20 mouse cellular contexts compared by ENCODE assay signal in genomic region chr19:50603380-50603779, GRCm38 (mm10).
DNase-seq lines count a peak whose midpoint lies in the region; ATAC-seq and TF ChIP-seq lines count a peak whose summit lies in the region.
"Had no signal": no experiment of that assay in that cellular context is flagged by ENCODE, and none has a peak within 500 bp of the region (broad histone marks: within the 10 kb centered on the region; RNA-seq: fewer than 3 reads in every experiment).

No protein-coding gene starts in this region.

- no peaks in the 10 kb centered on the region for H3K9me3 ChIP-seq in kidney, postnatal 0 days (replicated peaks; ENCODE audit: low read length)
- no peaks in the 10 kb centered on the region for H3K9me3 ChIP-seq in kidney, embryonic 16.5 days (ENCODE audit: low read length)
- H3K9me3 ChIP-seq: embryonic facial prominence, embryonic 15.5 days; forebrain, embryonic 10.5 days; hindbrain, embryonic 12.5 days; midbrain, embryonic 13.5 days; neural tube, embryonic 12.5 days had no signal

- ATAC-seq in frontal cortex, adult (ENCODE audit: low TSS enrichment), result 0 out of 2 replicates have a peak, but pooled peaks have one; percentile 57
- ATAC-seq in kidney, postnatal 0 days (replicated peaks; ENCODE audit: low FRiP score, low read depth), result no peak; the same call in 1 of the 2 replicates
- ATAC-seq in kidney, embryonic 16.5 days (ENCODE audit: low FRiP score, low TSS enrichment), result no peak
- ATAC-seq: inflammation-experienced regulatory T-cells, adult 6 months; midbrain, embryonic 13.5 days had no signal

- no peak overlapping the region for H3K9ac ChIP-seq in kidney, postnatal 0 days (ENCODE audit: low read depth, low read length)
- no peak overlapping the region for H3K9ac ChIP-seq in kidney, embryonic 16.5 days (replicated peaks; ENCODE audit: low read length)
- H3K9ac ChIP-seq: embryonic facial prominence, embryonic 15.5 days; hindbrain, embryonic 12.5 days; midbrain, embryonic 13.5 days; neural tube, embryonic 12.5 days had no signal

- no peaks in the 10 kb centered on the region for H3K27me3 ChIP-seq in kidney, postnatal 0 days (ENCODE audit: insufficient read depth, low read length)
- no peaks in the 10 kb centered on the region for H3K27me3 ChIP-seq in kidney, embryonic 16.5 days (ENCODE audit: insufficient read depth, low read length)
- H3K27me3 ChIP-seq: embryonic facial prominence, embryonic 15.5 days; hindbrain, embryonic 12.5 days; midbrain, embryonic 13.5 days; neural tube, embryonic 12.5 days had no signal

- no peak overlapping the region for H3K4me2 ChIP-seq in kidney, postnatal 0 days (ENCODE audit: low read length)
- H3K4me2 ChIP-seq in kidney, embryonic 16.5 days (replicated peaks; ENCODE audit: low read depth, low read length), result no peak overlapping the region
- H3K4me2 ChIP-seq: embryonic facial prominence, embryonic 15.5 days; hindbrain, embryonic 12.5 days; liver, embryonic 11.5 days; midbrain, embryonic 13.5 days; neural tube, embryonic 12.5 days had no signal

- H3K27ac ChIP-seq in kidney, postnatal 0 days, result no peak overlapping the region
- H3K27ac ChIP-seq in kidney, embryonic 16.5 days (ENCODE audit: low read length), result no peak overlapping the region
- H3K27ac ChIP-seq in embryonic fibroblast, embryonic 13.5 days (ENCODE audit: insufficient read depth, low read length), result peak overlapping the region; percentile 35; the same call in 1 of the 2 replicates
- H3K27ac ChIP-seq: embryonic facial prominence, embryonic 15.5 days; forebrain, embryonic 10.5 days; hindbrain, embryonic 12.5 days; left cerebral cortex, adult 2 months; midbrain, embryonic 13.5 days; neural tube, embryonic 12.5 days had no signal

- WGBS in kidney, postnatal 0 days, result 63% methylated on average over 5 of the region's 5 CpGs
- 57% methylated on average over 5 of the region's 5 CpGs for WGBS in kidney, embryonic 16.5 days

- no peaks in the 10 kb centered on the region for H3K36me3 ChIP-seq in kidney, postnatal 0 days (ENCODE audit: insufficient read depth, low read length)
- H3K36me3 ChIP-seq in kidney, embryonic 16.5 days (ENCODE audit: insufficient read depth, low read length), result no peaks in the 10 kb centered on the region
- H3K36me3 ChIP-seq: embryonic facial prominence, embryonic 15.5 days; forebrain, embryonic 10.5 days; hindbrain, embryonic 12.5 days; midbrain, embryonic 13.5 days; neural tube, embryonic 12.5 days had no signal

- no peak for DNase-seq in frontal cortex, postnatal 10 days (ENCODE audit: low spot score in 2 of 2)
- DNase-seq in kidney, postnatal 0 days (ENCODE audit: low spot score), result peak; percentile 78
- DNase-seq in ovary, adult 18-20 months (ENCODE audit: low spot score), result peak; percentile 1
- DNase-seq in ovary, postnatal 36 days (ENCODE audit: low spot score), result no peak
- no peak for DNase-seq in c-Kit-positive CD71-positive TER-119-positive erythroid progenitor cells, embryonic 14.5 days (ENCODE audit: low spot score)
- DNase-seq: heart, adult 11 months; kidney, postnatal 36 days; layer of hippocampus, adult 9-11 months; thymus, postnatal 25 days had no signal

- no peak overlapping the region for H3K4me3 ChIP-seq in kidney, postnatal 0 days (replicated peaks; ENCODE audit: low read depth, low read length)
- H3K4me3 ChIP-seq in kidney, embryonic 16.5 days (ENCODE audit: low read length), result no peak overlapping the region
- no peak overlapping the region for H3K4me3 ChIP-seq in embryonic fibroblast, embryonic 13.5 days (ENCODE audit: insufficient read depth, low read length)
- H3K4me3 ChIP-seq: embryonic facial prominence, embryonic 15.5 days; forebrain, embryonic 10.5 days; hindbrain, embryonic 12.5 days; left cerebral cortex, adult 2 months; midbrain, embryonic 13.5 days; neural tube, embryonic 12.5 days had no signal

- no peaks in the 10 kb centered on the region for H3K4me1 ChIP-seq in kidney, postnatal 0 days (replicated peaks; ENCODE audit: insufficient read depth, low read length)
- H3K4me1 ChIP-seq in kidney, embryonic 16.5 days (ENCODE audit: insufficient read depth, low read length), result no peaks in the 10 kb centered on the region
- H3K4me1 ChIP-seq in embryonic fibroblast, embryonic 13.5 days (ENCODE audit: control insufficient read depth, insufficient read depth, low read length), result peaks cover 3% of the 10 kb centered on the region; the same call in 1 of the 2 replicates
- H3K4me1 ChIP-seq: embryonic facial prominence, embryonic 15.5 days; forebrain, embryonic 10.5 days; hindbrain, embryonic 12.5 days; midbrain, embryonic 13.5 days; neural tube, embryonic 12.5 days had no signal

- no peak for TF ChIP-seq POLR2A in embryonic fibroblast, embryonic 13.5 days (IDR thresholded peaks at IDR 0.05; ENCODE audit: low read depth, low read length)

- no peak for TF ChIP-seq CTCF in kidney, postnatal 0 days (IDR thresholded peaks at IDR 0.05; ENCODE audit: low read depth)
- no peak for TF ChIP-seq CTCF in embryonic fibroblast, embryonic 13.5 days (IDR thresholded peaks at IDR 0.05; ENCODE audit: borderline replicate concordance, insufficient read depth, low read length)

Comparison
In these comparisons a context has a peak if more than half of its experiments do, and no peak if none do; other contexts are left out.
1. DNase-seq: peak in kidney, postnatal 0 days (single experiment) and ovary, adult 18-20 months (single experiment); none in frontal cortex, postnatal 10 days (0 of 2), ovary, postnatal 36 days (single experiment) and c-Kit-positive CD71-positive TER-119-positive erythroid progenitor cells, embryonic 14.5 days (single experiment).